Mouse (Mus musculus) 416B (cell line): Measurements from ENCODE around the gene Trpm8.
A peak's percentile ranks its signal among the peaks of the same experiment; 100 is the strongest.

Source experiments
- DNase-seq: peaks from one replicate; pipeline ENCODE4 v3.0.0; 2011; ENCODE audit warnings: low read depth

The Trpm8 gene

DNA sequence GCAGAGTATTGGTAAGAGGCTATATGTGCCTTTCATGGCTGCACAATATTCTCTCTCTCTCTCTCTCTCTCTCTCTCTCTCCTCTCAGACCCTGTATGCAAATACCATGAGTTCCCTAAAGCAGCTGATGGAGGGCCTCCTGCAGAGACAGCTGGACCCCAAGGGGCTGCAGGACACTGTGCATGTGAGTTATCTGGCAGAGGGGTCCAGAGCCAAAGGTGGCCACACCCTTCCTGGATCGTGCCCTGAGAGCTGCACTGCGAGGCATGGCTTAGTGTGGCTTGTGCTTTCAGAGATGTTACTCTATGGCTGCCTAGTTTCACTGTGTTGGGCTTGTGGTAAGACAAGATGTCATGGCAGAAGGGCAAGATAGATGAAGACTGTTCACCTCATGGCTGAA, 29.8 kb upstream of the Trpm8 start:
- DNase-seq: no peak

DNA sequence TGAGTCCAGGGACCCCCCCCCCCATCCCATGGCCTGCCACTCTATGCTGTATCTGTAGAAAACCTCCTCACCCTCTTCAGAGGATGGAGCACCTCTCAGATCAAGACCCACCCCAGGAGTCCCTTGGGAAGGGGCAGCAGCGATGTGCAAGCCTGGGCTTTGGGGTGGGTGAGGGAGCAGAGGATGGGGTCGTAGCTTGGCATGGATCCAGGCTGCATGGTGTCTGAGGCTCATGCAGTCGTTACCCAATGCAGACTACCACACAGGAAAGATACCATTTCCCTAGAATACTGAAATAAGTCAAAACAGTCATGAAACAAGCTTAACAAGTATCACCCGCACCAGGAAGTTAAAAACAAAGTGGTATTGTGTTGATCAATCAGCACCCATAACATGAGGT, 28.8 kb upstream of the Trpm8 start:
- DNase-seq: peak; percentile 52

DNA sequence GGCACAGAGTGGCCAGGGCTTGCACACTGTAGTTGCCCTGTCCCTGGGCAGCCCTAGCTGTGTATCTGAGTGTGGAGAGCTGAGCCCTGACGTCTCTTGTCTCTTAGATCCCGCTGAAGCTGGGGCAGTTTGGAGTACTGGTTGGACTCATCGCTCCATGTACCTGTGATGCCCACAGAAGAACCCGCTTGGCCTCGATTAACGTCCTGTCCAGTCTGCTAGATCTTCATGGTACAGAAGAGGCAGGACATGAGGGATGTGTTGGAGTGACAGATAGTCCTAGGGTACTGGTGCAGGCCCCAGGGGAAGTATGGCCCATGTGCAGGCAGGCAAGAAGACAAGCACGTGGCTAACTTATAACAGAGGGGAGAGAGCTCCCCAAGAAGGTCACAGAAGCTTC, 27.9 kb upstream of the Trpm8 start:
- no peak for DNase-seq

DNA sequence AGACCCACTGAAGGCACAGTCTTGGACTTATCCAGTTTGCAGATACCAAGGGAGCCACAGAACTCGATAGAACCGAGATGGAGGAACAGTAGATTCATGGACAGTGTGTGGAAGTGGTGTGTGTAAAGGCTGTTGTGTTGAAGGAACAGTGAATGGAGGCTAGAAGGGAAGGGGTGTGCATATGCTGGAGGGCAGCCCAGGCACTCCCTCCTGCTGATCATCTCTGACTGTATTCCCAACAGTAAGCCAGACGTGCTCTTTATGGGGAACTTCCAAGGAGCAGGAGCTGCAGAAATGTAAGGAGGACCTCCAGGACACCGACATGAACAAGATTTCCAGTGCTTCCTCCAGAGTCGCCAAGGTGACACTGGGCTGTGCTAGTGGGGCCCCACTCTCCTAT, 27.4 kb upstream of the Trpm8 start:
- DNase-seq: no peak

DNA sequence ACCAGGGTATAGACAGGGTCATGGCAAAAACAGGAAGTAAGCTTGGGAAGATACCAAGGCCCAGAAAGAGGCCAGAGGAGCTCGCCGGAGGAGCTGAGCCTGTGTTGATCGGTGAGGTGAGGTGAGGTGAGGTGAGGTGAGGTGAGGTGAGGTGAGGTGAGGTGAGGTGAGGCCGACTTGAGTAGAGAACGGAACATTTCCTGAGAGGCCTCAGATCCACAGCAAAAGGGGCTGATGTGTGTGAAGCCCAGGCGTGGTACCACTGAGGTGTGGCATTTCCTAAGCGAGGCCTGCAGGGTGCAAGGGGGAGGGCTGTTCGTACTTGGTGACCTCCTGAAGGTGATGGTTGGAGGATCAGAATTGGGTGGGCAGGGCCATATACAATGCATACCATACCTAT, 24.4 kb upstream of the Trpm8 start:
- DNase-seq: no peak

DNA sequence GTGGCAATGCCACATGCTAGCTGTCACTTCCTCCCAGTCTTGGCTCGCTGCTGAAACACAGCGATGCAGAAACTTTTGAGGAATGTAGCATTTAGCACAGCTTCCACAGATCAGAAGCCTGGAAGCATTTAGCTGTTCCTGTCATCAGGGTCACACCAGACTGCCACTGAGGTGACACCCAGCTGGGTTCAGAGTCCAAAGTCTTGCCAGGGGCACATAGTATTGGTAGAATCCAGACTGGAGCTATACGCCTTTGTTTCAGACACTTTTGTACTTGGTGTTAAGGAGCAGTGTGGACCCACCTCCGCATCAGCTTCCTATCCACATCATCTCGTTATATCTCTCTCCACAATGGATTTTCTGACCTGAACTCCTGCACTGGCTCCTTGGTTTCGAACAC, 23.9 kb upstream of the Trpm8 start:
- DNase-seq: no peak

DNA sequence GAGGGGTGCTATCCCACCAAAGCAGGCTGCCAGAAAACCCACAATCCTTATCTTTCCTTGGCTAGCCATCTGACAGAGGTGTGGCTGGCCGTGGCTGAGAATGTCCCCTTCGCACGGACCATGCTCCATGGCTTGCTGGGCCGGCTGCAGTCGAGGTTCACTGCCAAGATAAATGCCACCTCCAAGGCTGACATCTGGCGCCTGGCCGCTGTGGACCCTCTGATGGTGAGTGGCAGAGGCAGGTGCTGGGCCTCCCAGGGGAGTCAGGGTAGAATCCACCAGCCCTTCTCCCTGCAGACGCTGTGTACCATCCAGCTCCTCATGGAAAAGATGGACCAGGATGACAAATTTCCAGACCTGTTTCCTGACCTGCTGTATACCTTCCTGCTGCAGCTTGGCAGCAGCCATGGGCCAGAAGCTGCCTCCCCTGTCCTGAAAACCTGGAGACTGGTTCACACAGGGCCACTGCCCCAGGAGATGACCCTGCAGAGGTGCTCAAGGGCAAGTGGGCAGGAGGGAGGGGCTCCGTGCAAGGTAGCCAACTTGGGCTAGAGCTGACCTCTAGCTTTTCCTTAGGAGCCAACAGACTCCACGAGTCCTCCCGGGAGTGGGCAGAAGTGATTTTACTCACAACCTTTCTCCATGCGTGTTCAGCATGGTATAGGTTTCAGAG, 22.5 kb upstream of the Trpm8 start:
- no peak for DNase-seq

DNA sequence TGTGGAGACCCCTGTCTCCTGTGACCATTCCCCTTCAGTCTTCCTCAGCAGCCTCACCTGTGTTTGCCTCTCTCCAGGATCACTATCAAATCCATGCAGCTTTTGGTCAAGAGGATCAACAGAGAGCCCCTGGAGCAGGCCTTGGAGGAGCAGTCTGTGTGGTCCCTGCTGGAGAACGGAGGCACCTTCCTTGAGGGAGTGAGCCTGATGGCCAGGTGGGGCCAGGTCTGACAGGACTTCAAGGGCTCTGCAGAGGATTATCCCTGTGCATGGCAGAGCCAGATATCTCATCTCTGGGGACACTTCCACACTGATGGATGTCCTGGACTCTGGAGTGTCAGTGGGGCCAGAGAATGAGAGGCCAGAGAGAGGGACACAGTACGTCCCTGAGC, 22.0 kb upstream of the Trpm8 start:
- DNase-seq: no peak

DNA sequence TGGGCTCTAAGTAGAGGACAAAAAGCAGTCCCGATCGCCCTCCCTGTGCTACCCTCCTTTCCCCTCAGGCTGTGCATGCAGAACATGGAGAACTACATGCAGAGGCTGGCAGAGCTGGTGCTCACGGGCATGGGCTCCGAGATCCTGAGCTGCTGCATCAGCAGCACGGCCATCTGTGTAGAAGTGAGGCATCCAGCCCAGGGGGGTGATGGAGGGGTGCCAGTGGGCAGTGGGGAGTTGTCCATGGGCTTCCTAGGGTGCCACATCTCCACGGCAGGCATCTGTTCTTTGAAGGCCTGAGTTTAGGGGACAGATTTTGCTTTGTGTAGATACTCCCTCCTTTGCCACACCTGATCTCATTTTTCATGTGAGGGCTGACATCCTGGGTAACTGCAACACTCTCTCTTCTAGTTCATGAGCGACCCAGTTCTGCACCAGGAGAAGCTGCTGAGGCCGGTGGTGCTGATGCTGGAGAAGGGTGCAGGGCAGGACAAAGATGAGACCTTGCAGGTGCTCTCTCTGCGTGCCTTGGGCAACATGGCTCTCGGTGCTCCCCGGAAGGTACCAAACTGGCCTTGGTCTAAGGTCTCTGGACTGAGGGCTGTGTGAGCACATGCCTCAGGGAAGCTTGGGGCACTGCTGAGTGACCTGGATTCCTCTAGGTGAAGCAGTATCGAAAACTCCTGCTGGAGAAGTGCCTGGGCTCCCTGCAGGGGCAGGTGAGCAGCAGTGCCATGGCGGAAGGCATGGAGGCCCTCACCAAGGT, 21.3 kb upstream of the Trpm8 start:
- DNase-seq: no peak

DNA sequence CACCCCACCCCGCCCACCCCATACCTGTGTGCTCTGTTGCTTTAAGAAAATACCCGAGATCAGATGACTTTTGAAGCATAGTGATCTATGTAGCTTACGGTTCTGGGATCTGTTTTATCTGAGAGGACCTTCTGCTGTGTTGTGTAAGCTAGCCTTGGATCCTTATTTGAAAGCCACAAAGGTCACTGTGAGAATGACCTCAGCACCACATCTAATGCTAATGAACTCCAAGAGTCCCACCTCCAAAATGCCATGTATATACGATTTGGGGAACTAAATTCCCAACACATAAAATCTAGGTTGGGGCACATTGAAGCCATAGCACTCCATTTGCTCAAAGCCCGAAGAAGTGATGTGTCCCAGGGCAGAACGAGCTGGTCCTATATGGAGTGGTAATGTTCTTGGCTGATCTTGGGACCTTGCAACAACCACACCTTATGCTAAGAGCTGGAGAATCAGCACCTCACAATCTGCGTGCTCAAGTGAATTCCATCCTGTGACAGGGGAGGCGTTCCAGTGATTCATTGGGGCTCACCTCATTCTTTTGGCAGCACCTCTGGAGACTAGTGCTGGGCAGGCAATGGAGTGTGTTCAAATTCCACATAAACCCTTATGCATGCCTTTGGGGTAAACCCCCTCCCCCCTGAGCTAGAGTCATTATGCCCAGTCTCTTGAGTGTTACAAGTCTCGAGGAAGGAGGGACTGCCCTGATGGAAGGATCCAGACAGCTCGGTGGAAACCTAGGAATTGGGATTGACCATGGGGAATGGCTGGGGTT, 20.4 kb upstream of the Trpm8 start:
- DNase-seq: peak; percentile 67

DNA sequence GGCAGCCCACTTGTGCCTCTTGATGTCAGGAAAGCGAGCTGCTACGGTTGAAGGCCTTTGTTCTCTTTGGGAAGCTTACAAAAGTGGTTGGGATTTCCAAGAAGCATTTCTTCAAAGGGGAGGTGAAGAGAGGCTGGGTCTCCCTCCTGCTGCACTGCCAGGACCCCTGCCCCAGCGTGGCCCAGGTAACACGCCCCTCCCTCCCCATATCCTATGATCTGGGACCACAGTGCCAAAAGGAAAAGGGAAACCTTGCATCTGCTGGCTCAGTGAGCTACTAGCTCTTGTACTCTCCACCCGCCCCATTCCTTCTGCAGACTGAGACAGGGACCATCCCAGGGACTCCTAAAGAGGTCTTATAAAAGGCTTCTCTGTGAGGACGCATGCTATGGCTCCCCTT, 19.8 kb upstream of the Trpm8 start:
- DNase-seq: no peak

DNA sequence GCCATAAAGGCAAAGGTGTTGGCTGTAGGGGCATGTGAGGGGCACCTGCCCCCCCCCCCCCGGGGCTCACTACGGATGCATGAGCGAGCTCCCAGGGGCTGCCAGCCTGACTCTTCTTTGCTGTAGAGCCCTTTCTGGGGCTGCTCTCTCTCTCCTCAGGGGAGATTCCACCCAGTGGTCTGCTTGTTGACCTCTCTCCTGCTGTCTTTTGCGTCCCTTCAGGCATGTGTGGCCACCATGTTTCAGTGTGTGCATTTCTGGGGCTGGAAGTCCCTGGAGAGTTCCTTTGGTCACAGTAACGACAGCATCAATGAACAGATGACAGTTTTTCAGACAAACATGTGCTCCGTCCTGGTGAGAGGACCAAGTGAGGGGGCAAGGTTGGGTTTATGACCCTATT, 19.1 kb upstream of the Trpm8 start:
- no peak for DNase-seq

DNA sequence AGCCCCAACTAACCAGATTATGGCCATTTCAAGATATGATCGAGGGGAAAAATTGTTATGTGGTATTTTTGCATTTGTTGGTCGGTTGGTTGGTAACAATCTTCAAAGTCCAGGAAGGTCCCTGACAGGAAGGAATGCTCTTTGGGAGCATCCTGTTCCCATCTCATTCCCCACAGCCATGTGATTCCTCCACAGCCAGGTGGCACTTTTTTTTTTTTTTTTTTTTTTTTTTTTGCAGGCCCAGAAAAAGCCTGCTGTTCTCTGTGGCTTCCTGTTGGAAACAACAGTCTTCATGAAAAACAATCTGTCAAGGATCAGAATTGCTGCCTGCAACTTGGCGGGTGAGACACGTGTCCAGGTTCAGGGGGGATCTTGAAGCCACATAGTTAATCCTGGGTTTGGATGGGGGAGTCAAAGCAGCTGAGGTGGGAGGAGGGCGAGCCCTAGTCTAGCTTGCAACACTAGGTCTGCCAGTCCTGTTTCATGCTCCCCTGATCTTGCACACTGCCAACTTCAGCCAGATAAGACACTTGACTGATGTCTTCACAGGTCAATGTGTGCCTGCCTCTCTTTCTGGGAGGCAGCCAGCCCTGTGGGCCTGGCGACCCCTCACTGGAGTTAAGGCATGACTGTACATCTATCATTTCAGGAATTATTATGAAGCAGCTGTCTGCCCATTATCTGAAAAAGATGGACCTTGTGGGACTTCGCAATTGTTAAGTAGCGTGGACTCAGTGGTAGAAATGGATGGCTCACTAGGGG, 18.4 kb upstream of the Trpm8 start:
- peak; percentile 54 for DNase-seq

DNA sequence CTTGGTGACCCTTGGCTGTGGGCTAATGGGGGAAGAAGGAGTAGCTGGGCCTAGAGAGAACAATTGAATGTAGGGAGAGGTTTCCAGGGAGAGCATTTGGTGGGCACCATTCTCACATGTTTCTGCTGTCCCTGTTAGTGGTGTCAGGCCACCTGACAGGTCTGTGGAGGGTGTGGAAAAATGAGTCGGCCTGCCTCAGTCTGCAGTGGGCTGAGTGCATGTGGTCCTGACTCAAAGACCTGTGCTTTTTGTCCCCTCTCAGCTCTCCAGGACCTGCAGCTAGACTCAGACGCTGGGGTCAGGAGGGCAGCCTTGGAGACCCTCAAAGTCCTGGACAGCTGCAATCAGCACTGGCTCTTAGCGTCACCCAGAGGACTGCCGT, 17.8 kb upstream of the Trpm8 start:
- no peak for DNase-seq

DNA sequence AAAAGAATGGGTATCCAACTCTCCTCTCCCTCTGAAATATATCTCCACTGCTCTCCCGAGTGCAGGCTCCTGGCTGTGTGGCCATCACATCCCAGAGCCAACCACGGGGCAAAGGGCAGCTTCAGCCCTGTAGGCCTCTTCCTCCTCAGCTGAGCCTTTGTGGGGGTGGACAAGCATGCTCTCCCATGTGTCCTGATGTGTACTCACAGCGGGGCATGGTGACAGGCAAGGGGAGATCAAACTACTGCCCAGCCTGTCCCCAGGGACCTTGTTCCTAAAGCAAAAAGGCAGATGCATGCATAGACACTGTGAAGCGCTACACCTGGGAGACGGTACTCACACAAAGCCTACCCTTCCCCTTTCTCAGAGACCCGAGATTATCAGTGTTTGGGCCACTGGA, 17.3 kb upstream of the Trpm8 start:
- DNase-seq: no peak

DNA sequence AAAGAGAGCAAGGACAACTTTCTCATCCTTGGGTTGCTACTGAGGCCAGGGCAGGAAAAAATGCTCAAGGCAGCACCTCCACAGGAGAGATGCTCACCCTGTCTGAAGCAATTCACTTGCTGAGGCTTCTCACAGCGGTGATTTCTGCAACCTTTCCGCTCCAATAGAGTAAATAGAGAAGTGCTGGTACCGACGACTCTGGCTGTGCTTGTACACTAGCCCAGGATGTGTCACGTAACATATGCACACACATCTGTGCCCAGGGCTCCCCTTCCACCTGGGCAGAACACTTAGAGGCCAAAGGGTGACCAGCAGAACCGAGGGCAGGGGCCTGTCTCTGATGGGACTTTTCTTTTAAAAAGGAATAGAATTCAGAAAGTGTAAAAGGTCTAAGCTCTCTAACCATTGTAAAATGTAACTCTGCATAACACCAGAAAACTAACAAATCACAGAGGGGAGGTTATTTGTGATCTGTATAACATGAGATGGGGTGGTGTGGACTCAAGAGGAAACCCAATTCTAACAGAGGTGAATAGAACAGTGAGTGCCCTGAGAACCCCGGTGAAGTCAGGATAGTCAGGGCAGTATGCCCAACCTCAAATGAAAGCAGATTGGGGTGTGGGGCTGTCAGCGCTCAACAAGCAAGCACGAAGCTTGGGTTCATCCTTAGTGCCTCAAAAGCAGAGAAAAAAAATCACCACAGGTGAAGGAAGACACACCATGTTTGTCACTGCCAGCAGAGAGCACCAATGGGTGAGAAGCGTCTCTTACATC, 16.7 kb upstream of the Trpm8 start:
- DNase-seq: peak; percentile 60

DNA sequence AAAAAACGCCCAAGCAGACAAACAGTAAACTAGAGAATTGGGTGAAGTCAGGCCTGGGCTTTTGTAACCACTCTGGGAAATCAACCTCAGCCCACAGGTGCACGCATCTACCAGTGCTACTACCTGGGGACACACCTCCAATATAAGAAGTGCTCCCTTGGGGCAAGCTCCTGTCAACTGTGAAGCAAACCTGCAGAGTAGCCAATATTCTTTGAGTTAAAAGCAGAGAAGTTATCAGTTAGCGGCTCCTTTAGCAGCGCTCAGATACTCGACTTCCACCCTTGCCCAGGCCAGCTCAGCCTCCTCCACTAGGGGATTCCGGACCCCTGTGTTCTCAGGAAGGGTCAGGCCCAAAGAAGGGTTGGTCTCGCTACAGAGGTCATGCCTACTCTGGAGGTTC, 15.8 kb upstream of the Trpm8 start:
- DNase-seq: no peak

DNA sequence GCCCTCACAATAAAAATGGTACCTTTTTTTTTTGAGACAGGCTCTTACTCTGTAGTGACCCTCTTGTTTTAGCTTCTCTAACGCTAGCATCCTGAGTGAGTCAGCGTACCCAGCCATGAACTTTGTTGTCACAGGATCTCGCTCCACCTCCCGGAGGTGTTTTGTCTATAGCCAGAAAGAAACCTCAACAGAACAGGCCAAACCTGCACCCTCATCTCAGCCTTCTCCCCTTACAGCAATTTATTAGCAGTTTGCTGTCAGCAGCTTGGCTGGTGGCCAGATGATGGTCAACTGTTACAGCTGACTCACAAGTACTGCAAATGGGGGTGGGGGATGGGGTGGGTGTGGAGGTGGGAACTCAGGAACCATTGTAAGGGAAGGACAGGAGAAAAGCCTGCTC, 15.2 kb upstream of the Trpm8 start:
- DNase-seq: peak; percentile 99

DNA sequence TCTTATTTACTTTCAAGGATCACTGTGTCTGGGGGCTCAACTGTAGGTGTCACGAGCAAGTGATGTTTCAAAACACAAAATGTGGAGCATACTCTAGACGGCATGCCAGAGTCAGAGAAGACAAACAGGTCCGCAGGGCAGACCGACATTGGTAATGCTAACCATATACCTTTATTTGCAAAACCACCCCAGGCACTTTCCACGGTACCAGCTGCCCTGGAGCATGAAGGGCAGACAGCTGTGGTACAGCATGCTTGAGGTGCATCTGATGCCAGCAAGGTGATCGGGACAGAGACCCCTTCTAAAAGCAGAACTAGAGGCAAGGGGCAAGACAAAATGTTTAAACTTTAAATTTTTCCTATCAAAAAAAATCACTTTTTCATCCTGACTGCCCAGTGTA, 14.5 kb upstream of the Trpm8 start:
- no peak for DNase-seq

DNA sequence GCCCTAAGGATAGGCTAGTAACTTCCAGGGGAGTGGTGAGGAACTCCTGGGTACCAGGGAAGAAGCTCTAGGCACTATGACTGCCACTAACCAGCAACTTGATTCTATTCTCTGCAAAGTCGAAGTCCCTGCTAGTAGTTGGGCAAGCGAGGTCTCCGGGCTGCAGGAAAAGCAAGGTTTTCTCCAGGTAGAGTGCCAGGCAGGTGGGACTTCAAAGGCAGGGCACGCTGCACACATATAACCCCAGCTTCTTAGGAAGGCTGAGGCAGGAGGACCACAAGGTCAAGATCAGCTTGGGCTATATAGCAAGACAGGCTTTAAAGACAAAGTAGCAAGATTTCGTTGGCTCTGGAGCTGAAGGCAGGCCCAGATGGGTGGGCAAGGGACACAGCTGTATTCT, 13.7 kb upstream of the Trpm8 start:
- no peak for DNase-seq

DNA sequence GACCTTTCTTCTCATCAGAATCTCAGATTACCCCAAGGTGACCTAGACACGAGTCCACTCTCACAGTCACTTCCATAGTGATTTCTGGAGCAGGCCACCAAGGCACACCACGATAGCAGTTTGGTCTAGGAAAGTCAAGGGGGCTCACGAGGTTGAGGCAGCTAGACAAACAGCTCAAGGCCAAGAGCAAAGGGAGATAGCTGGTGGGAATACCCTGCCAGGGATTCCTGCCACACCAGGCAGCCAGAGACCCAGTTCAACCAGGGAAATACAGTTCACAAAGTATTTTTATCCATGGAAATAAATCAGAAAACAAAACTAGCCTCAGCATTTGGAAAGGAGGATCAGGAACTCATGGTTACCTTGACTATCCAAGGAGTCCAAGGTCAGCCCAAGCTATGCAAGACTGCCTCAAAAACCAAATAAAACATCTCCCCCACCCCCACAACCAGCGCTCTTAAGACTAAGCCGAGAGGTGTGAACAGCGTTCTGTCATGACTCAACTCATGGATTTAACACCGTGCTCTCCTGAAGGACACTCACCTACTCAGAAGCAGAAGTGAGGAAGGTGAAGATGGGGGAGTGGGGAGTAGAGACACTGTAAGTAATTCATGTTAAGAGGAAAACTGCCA, 13.1 kb upstream of the Trpm8 start:
- DNase-seq: no peak
